ENCODE assay signal across 1 mouse cellular context in the genomic region with DNA sequence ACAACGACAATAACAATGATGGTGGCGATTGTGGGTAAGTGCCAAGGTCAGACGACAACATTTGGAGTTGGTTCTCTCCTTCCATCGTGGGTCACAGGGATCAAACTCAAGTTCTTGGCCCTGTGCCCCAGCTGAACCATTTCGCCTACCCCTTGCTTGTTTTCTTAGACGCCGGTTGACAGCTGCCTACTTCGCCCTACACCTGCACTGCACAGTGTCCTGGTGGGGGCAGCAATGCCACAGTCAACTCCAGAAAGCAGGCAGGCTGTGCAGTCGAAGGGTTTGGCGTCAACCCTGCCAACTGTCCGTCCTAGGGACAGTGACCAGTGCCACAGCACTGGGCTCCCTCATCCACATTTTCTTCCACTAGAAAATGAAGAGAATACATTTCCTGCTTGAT.
TF ChIP-seq lines count a peak whose summit lies in the region.

No protein-coding gene starts in this region.

TF ChIP-seq in CH12.LX, 34 proteins besides CTCF, POLR2A, EP300 and RAD21 (continued from another document):
- no peak for TF ChIP-seq TCF12 (IDR thresholded peaks at IDR 0.05; ENCODE audit: low read depth, low read length)
- no peak for TF ChIP-seq MAFK (IDR thresholded peaks at IDR 0.05; ENCODE audit: insufficient replicate concordance, low read length)
- TF ChIP-seq ZMIZ1 (IDR thresholded peaks at IDR 0.05; ENCODE audit: low read depth, low read length): no peak
- no peak for TF ChIP-seq CHD2 (IDR thresholded peaks at IDR 0.05; ENCODE audit: low read length)
- no peak for TF ChIP-seq E2F4 (IDR thresholded peaks at IDR 0.05; ENCODE audit: insufficient replicate concordance, low read depth, low read length)
- TF ChIP-seq IRF4 (IDR thresholded peaks at IDR 0.05; ENCODE audit: low read depth, low read length): no peak
- no peak for TF ChIP-seq NRF1 (IDR thresholded peaks at IDR 0.05; ENCODE audit: low read depth, low read length)
- no peak for TF ChIP-seq PAX5 (IDR thresholded peaks at IDR 0.05; ENCODE audit: low read length)
- TF ChIP-seq JUN (IDR thresholded peaks at IDR 0.05; ENCODE audit: insufficient read depth, low read depth, low read length): no peak
- no peak for TF ChIP-seq MEF2A (IDR thresholded peaks at IDR 0.05; ENCODE audit: borderline replicate concordance, low read depth, low read length)
- no peak for TF ChIP-seq ELF1 (IDR thresholded peaks at IDR 0.05; ENCODE audit: low read depth, low read length)
- no peak for TF ChIP-seq USF1 (IDR thresholded peaks at IDR 0.05; ENCODE audit: low read depth, low read length)
